In genomic region chr7:111249606-111250005, GRCm38 (mm10) we compare ENCODE assay signal across 8 mouse cellular contexts.
DNase-seq lines count a peak whose midpoint lies in the region; ATAC-seq lines count a peak whose summit lies in the region.

No protein-coding gene starts in this region.

- H3K27me3 ChIP-seq in intestine, embryonic 14.5 days (replicated peaks; ENCODE audit: control insufficient read depth, insufficient read depth, low read length) = no peaks in the 10 kb centered on the region
- H3K27me3 ChIP-seq in intestine, embryonic 16.5 days (replicated peaks; ENCODE audit: control insufficient read depth, insufficient read depth, low read length) = no peaks in the 10 kb centered on the region
- no peaks in the 10 kb centered on the region for H3K27me3 ChIP-seq in forebrain, embryonic 13.5 days
- no peaks in the 10 kb centered on the region for H3K27me3 ChIP-seq in hindbrain, embryonic 14.5 days (ENCODE audit: control insufficient read depth, insufficient read depth, low read length)
- H3K27me3 ChIP-seq in stomach, embryonic 15.5 days (replicated peaks) = no peaks in the 10 kb centered on the region

- no peak overlapping the region for H3K4me2 ChIP-seq in intestine, embryonic 14.5 days (ENCODE audit: low read length)
- no peak overlapping the region for H3K4me2 ChIP-seq in intestine, embryonic 16.5 days (ENCODE audit: low read depth, low read length)
- H3K4me2 ChIP-seq in forebrain, embryonic 13.5 days = no peak overlapping the region
- H3K4me2 ChIP-seq in hindbrain, embryonic 14.5 days (replicated peaks) = no peak overlapping the region
- H3K4me2 ChIP-seq in stomach, embryonic 15.5 days = no peak overlapping the region

- DNase-seq in intestine, embryonic 14.5 days (ENCODE audit: low spot score) = peak; percentile 89
- peak; percentile 54 for DNase-seq in c-Kit-positive CD71-negative TER-119-negative erythroid progenitor cells, embryonic 14.5 days (ENCODE audit: low read depth)
- peak; percentile 72 for DNase-seq in hindbrain, embryonic 14.5 days (ENCODE audit: low spot score)
- peak; percentile 71 to 81 for DNase-seq in left cerebral cortex, postnatal 25 days (ENCODE audit: low spot score in 2 of 2)
- peak; percentile 82 for DNase-seq in neural tube, embryonic 10.5 days (ENCODE audit: extremely low spot score, low spot score)

- H3K4me1 ChIP-seq in intestine, embryonic 14.5 days (replicated peaks; ENCODE audit: control insufficient read depth, insufficient read depth, low read length) = no peaks in the 10 kb centered on the region
- H3K4me1 ChIP-seq in intestine, embryonic 16.5 days (ENCODE audit: control insufficient read depth, insufficient read depth, low read length) = no peaks in the 10 kb centered on the region
- no peaks in the 10 kb centered on the region for H3K4me1 ChIP-seq in forebrain, embryonic 13.5 days
- H3K4me1 ChIP-seq in hindbrain, embryonic 14.5 days (replicated peaks; ENCODE audit: control insufficient read depth, insufficient read depth, low read length) = no peaks in the 10 kb centered on the region
- H3K4me1 ChIP-seq in stomach, embryonic 15.5 days = no peaks in the 10 kb centered on the region

- H3K36me3 ChIP-seq in intestine, embryonic 14.5 days (ENCODE audit: control insufficient read depth, insufficient read depth, low read length) = no peaks in the 10 kb centered on the region
- no peaks in the 10 kb centered on the region for H3K36me3 ChIP-seq in intestine, embryonic 16.5 days (ENCODE audit: control insufficient read depth, insufficient read depth, low read length)
- no peaks in the 10 kb centered on the region for H3K36me3 ChIP-seq in forebrain, embryonic 13.5 days (ENCODE audit: poor library complexity, severe bottlenecking)
- no peaks in the 10 kb centered on the region for H3K36me3 ChIP-seq in hindbrain, embryonic 14.5 days (replicated peaks; ENCODE audit: control insufficient read depth, insufficient read depth)
- H3K36me3 ChIP-seq in stomach, embryonic 15.5 days = no peaks in the 10 kb centered on the region

- no peak overlapping the region for H3K4me3 ChIP-seq in intestine, embryonic 14.5 days (ENCODE audit: low read depth, low read length)
- H3K4me3 ChIP-seq in intestine, embryonic 16.5 days (ENCODE audit: low read length) = no peak overlapping the region
- H3K4me3 ChIP-seq in forebrain, embryonic 13.5 days = no peak overlapping the region
- no peak overlapping the region for H3K4me3 ChIP-seq in hindbrain, embryonic 14.5 days (replicated peaks; ENCODE audit: low read length)
- no peak overlapping the region for H3K4me3 ChIP-seq in stomach, embryonic 15.5 days (replicated peaks)

- no peak for ATAC-seq in intestine, embryonic 14.5 days (replicated peaks; ENCODE audit: low FRiP score, low TSS enrichment, low read depth)
- no peak for ATAC-seq in intestine, embryonic 16.5 days
- ATAC-seq in forebrain, embryonic 13.5 days = peak; percentile 58; the same call in 1 of the 2 replicates
- peak; percentile 51; the same call in 1 of the 2 replicates for ATAC-seq in hindbrain, embryonic 14.5 days (ENCODE audit: low FRiP score)
- 0 out of 2 replicates have a peak, but pooled peaks have one; percentile 14 for ATAC-seq in stomach, embryonic 15.5 days (ENCODE audit: insufficient read depth, low FRiP score, low read depth)

- no peak overlapping the region for H3K27ac ChIP-seq in intestine, embryonic 14.5 days (ENCODE audit: low read depth)
- H3K27ac ChIP-seq in intestine, embryonic 16.5 days (ENCODE audit: low read length) = no peak overlapping the region
- H3K27ac ChIP-seq in forebrain, embryonic 13.5 days = no peak overlapping the region
- no peak overlapping the region for H3K27ac ChIP-seq in hindbrain, embryonic 14.5 days
- H3K27ac ChIP-seq in stomach, embryonic 15.5 days = no peak overlapping the region

- intact Hi-C loops in left cerebral cortex, postnatal 25 days (cut with DNase I) = loop anchor here (10.0 kb wide), 2 partner anchors 165 to 535 kb away; partner anchors contain the start of gene Eif4g2

- no peaks in the 10 kb centered on the region for H3K9me3 ChIP-seq in intestine, embryonic 14.5 days (ENCODE audit: control insufficient read depth, low read length)
- H3K9me3 ChIP-seq in intestine, embryonic 16.5 days (ENCODE audit: control insufficient read depth, low read length) = no peaks in the 10 kb centered on the region
- 0 out of 2 replicates have a peak, but pooled peaks cover 2% of the 10 kb centered on the region for H3K9me3 ChIP-seq in forebrain, embryonic 13.5 days (replicated peaks)
- no peaks in the 10 kb centered on the region for H3K9me3 ChIP-seq in hindbrain, embryonic 14.5 days (ENCODE audit: control insufficient read depth, low read length)
- no peaks in the 10 kb centered on the region for H3K9me3 ChIP-seq in stomach, embryonic 15.5 days

- H3K9ac ChIP-seq in intestine, embryonic 14.5 days (ENCODE audit: low read length) = no peak overlapping the region
- no peak overlapping the region for H3K9ac ChIP-seq in intestine, embryonic 16.5 days (ENCODE audit: low read depth, low read length)
- no peak overlapping the region for H3K9ac ChIP-seq in forebrain, embryonic 13.5 days
- H3K9ac ChIP-seq in hindbrain, embryonic 14.5 days = no peak overlapping the region
- H3K9ac ChIP-seq in stomach, embryonic 15.5 days = no peak overlapping the region

- WGBS in intestine, embryonic 14.5 days = 40% methylated on average over 5 of the region's 5 CpGs
- WGBS in intestine, embryonic 16.5 days = 31% methylated on average over 5 of the region's 5 CpGs
- WGBS in forebrain, embryonic 13.5 days = 35% methylated on average over 5 of the region's 5 CpGs
- WGBS in hindbrain, embryonic 14.5 days = 32% methylated on average over 5 of the region's 5 CpGs
- 25% methylated on average over 5 of the region's 5 CpGs for WGBS in stomach, embryonic 15.5 days

Comparison
In these comparisons a context has a peak if more than half of its experiments do, and no peak if none do; other contexts are left out.
1. ATAC-seq: peak in forebrain, embryonic 13.5 days (single experiment), hindbrain, embryonic 14.5 days (single experiment) and stomach, embryonic 15.5 days (single experiment); none in intestine, embryonic 14.5 days (single experiment) and intestine, embryonic 16.5 days (single experiment).
2. Peak in every context shown above with its lines, with median percentiles within 50 percentile points of each other: DNase-seq.